Mouse (Mus musculus) stomach, embryonic 16.5 days (tissue): ENCODE measurements at regions not wholly inside any gene's neighbourhood (a gene's known extent, or its start where the extent isn't known, plus 50 kb on each side); places are given as distances from the start of the nearest gene placed in this dataset.

ENCODE experiments used
- ATAC-seq: fragments of 200-750 bp; cut with Nextera tagmentation; 2 replicates; pipeline ENCODE4 v1.8.0; 2017; ENCODE audit warnings: moderate number of reproducible peaks, moderate TSS enrichment; ENCODE audit not compliant: insufficient read depth, low FRiP score
- H3K27ac ChIP-seq: fragments of 300-500 bp; sonication (generic); 2 replicates; pipeline ENCODE4 v1.5.1; 2014; ENCODE audit warnings: low read length
- H3K27me3 ChIP-seq: fragments of 300-500 bp; sonication (generic); 2 replicates; pipeline ENCODE4 v1.6.1; 2014; ENCODE audit warnings: low read length, control low read depth, mixed read lengths; ENCODE audit not compliant: control insufficient read depth, insufficient read depth
- H3K36me3 ChIP-seq: fragments of 300-500 bp; sonication (generic); 2 replicates; pipeline ENCODE4 v1.6.1; 2014; ENCODE audit warnings: low read length; ENCODE audit not compliant: control insufficient read depth, insufficient read depth
- H3K4me1 ChIP-seq: fragments of 300-500 bp; sonication (generic); 2 replicates; pipeline ENCODE4 v1.6.1; 2014; ENCODE audit warnings: low read length, control low read depth, mixed read lengths; ENCODE audit not compliant: control insufficient read depth, insufficient read depth
- H3K4me2 ChIP-seq: fragments of 300-500 bp; sonication (generic); 2 replicates; pipeline ENCODE4 v1.6.1; 2014; ENCODE audit warnings: low read depth, low read length, mixed read lengths
- H3K4me3 ChIP-seq: fragments of 300-500 bp; sonication (generic); replicated peaks from 2 replicates; pipeline ENCODE4 v1.5.1; 2014; ENCODE audit warnings: mild to moderate bottlenecking, low read length
- H3K9ac ChIP-seq: fragments of 300-500 bp; sonication (generic); 2 replicates; pipeline ENCODE4 v1.6.1; 2014; ENCODE audit warnings: low read length
- H3K9me3 ChIP-seq: fragments of 300-500 bp; sonication (generic); replicated peaks from 2 replicates; pipeline ENCODE4 v1.6.1; 2016; ENCODE audit warnings: low read length, control low read depth; ENCODE audit not compliant: control insufficient read depth
- WGBS: fragments of 180-500 bp; shearing (Covaris S2); extraction: QIAGEN DNeasy Blood & Tissue Kit; methylation state at CpG from one replicate; pipeline ENCODE4 v1.1.7; 2014; 5-methylcytosine and 5-hydroxymethylcytosine counted together

GRCm38 (mm10) chr6:39283761-39284415 is 77.3 kb upstream of the Kdm7a start:
- Histone ChIP-seq H3K4me2 (no peak overlapping the region), H3K36me3 (no peaks in the 10 kb centered on the region), H3K27me3 (no peaks in the 10 kb centered on the region), H3K27ac (no peak overlapping the region), H3K9me3 (no peaks in the 10 kb centered on the region), H3K4me3 (no peak overlapping the region), H3K4me1 (peaks cover 8% of the 10 kb centered on the region; the same call in 1 of the 2 replicates), H3K9ac (no peak overlapping the region)
- 61% methylated on average over 9 of the region's 9 CpGs for WGBS
- no peak for ATAC-seq

GRCm38 (mm10) chr6:39278317-39278716 is 71.7 kb upstream of the Kdm7a start:
- H3K4me2 ChIP-seq = no peak overlapping the region
- H3K9ac ChIP-seq = no peak overlapping the region
- no peak overlapping the region for H3K4me3 ChIP-seq
- no peaks in the 10 kb centered on the region for H3K27me3 ChIP-seq
- no peaks in the 10 kb centered on the region for H3K9me3 ChIP-seq
- no peak overlapping the region; the same call in 1 of the 2 replicates for H3K27ac ChIP-seq
- WGBS = 82% methylated on average over 6 of the region's 6 CpGs
- H3K4me1 ChIP-seq = no peaks in the 10 kb centered on the region
- no peak for ATAC-seq
- no peaks in the 10 kb centered on the region for H3K36me3 ChIP-seq

GRCm38 (mm10) chr6:39274774-39275502 is 68.3 kb upstream of the Kdm7a start:
- Histone ChIP-seq H3K9ac (no peak overlapping the region), H3K4me3 (no peak overlapping the region), H3K9me3 (no peaks in the 10 kb centered on the region), H3K4me2 (no peak overlapping the region), H3K4me1 (no peaks in the 10 kb centered on the region), H3K27ac (no peak overlapping the region), H3K36me3 (no peaks in the 10 kb centered on the region), H3K27me3 (no peaks in the 10 kb centered on the region)
- no peak for ATAC-seq
- WGBS = 79% methylated on average over 12 of the region's 12 CpGs

- H3K4me1 ChIP-seq = no peaks in the 10 kb centered on the region
- ATAC-seq = no peak
- H3K4me3 ChIP-seq = no peak overlapping the region
- no peak overlapping the region for H3K9ac ChIP-seq
- 91% methylated on average over 1 of the region's 1 CpGs for WGBS
- no peaks in the 10 kb centered on the region for H3K36me3 ChIP-seq
- H3K9me3 ChIP-seq = no peaks in the 10 kb centered on the region
- no peak overlapping the region for H3K4me2 ChIP-seq
- no peak overlapping the region for H3K27ac ChIP-seq
- H3K27me3 ChIP-seq = no peaks in the 10 kb centered on the region
These were observed 66.8 kb upstream of the Kdm7a start for GRCm38 (mm10) chr6:39273427-39273826.

GRCm38 (mm10) chr6:39270457-39270856 is 63.9 kb upstream of the Kdm7a start:
- 67% methylated on average over 1 of the region's 1 CpGs for WGBS
- peak overlapping the region; percentile 82; the same call in 1 of the 2 replicates for H3K27ac ChIP-seq
- no peak overlapping the region for H3K4me3 ChIP-seq
- no peak for ATAC-seq
- no peaks in the 10 kb centered on the region for H3K4me1 ChIP-seq
- no peak overlapping the region for H3K9ac ChIP-seq
- no peaks in the 10 kb centered on the region for H3K36me3 ChIP-seq
- H3K4me2 ChIP-seq = no peak overlapping the region
- no peaks in the 10 kb centered on the region for H3K9me3 ChIP-seq
- no peaks in the 10 kb centered on the region for H3K27me3 ChIP-seq

- H3K27me3 ChIP-seq = no peaks in the 10 kb centered on the region
- H3K4me3 ChIP-seq = no peak overlapping the region
- H3K9ac ChIP-seq = no peak overlapping the region
- H3K4me1 ChIP-seq = 0 out of 2 replicates have a peak, but pooled peaks cover 4% of the 10 kb centered on the region
- H3K4me2 ChIP-seq = no peak overlapping the region
- H3K36me3 ChIP-seq = no peaks in the 10 kb centered on the region
- no peaks in the 10 kb centered on the region for H3K9me3 ChIP-seq
- 62% methylated on average over 5 of the region's 5 CpGs for WGBS
- no peak for ATAC-seq
- H3K27ac ChIP-seq = peak overlapping the region; percentile 82
These were observed 63.1 kb upstream of the Kdm7a start for GRCm38 (mm10) chr6:39269706-39270105.

GRCm38 (mm10) chr6:39268647-39269428 is 62.2 kb upstream of the Kdm7a start:
- peaks cover 12% of the 10 kb centered on the region; the same call in 1 of the 2 replicates for H3K4me1 ChIP-seq
- peak overlapping the region; percentile 82 for H3K27ac ChIP-seq
- H3K4me2 ChIP-seq = no peak overlapping the region; the same call in 1 of the 2 replicates
- no peak overlapping the region for H3K4me3 ChIP-seq
- WGBS = 18% methylated on average over 8 of the region's 8 CpGs
- H3K9ac ChIP-seq = no peak overlapping the region
- no peaks in the 10 kb centered on the region for H3K27me3 ChIP-seq
- no peaks in the 10 kb centered on the region for H3K9me3 ChIP-seq
- no peaks in the 10 kb centered on the region for H3K36me3 ChIP-seq
- peak; percentile 38 for ATAC-seq

GRCm38 (mm10) chr6:39264722-39265121 is 58.1 kb upstream of the Kdm7a start:
- H3K4me1 ChIP-seq = peaks cover 12% of the 10 kb centered on the region; the same call in 1 of the 2 replicates
- no peaks in the 10 kb centered on the region for H3K36me3 ChIP-seq
- no peak overlapping the region for H3K4me2 ChIP-seq
- H3K4me3 ChIP-seq = no peak overlapping the region
- WGBS = 26% methylated on average over 4 of the region's 4 CpGs
- no peak overlapping the region for H3K9ac ChIP-seq
- H3K27ac ChIP-seq = peak overlapping the region; percentile 31; the same call in 1 of the 2 replicates
- ATAC-seq = peak; percentile 85
- no peaks in the 10 kb centered on the region for H3K9me3 ChIP-seq
- H3K27me3 ChIP-seq = no peaks in the 10 kb centered on the region

GRCm38 (mm10) chr6:39263615-39264014 is 57.0 kb upstream of the Kdm7a start:
- H3K4me1 ChIP-seq = peaks cover 12% of the 10 kb centered on the region; the same call in 1 of the 2 replicates
- ATAC-seq = no peak
- no peak overlapping the region for H3K9ac ChIP-seq
- H3K4me2 ChIP-seq = no peak overlapping the region
- no peaks in the 10 kb centered on the region for H3K27me3 ChIP-seq
- no peaks in the 10 kb centered on the region for H3K9me3 ChIP-seq
- H3K27ac ChIP-seq = no peak overlapping the region
- 60% methylated on average over 8 of the region's 8 CpGs for WGBS
- no peaks in the 10 kb centered on the region for H3K36me3 ChIP-seq
- no peak overlapping the region for H3K4me3 ChIP-seq
